Mouse (Mus musculus) limb, embryonic 15.5 days (tissue): Measurements from ENCODE around the gene Rora. TPM values are rescaled to one million over a fixed set of nuclear protein-coding genes. Genes with fewer than 3 reads are reported as not detected.

ENCODE experiments used
- ATAC-seq: fragments of 200-750 bp; cut with Nextera tagmentation; 2 replicates; pipeline ENCODE4 v1.8.0; 2017; ENCODE audit warnings: low read depth, moderate TSS enrichment; ENCODE audit not compliant: insufficient number of reproducible peaks, low FRiP score, low TSS enrichment
- H3K27ac ChIP-seq: fragments of 300-500 bp; sonication (generic); 2 replicates; pipeline ENCODE4 v1.5.1; 2015; ENCODE audit warnings: moderate library complexity, mild to moderate bottlenecking, inconsistent platforms
- H3K27me3 ChIP-seq: fragments of 300-500 bp; sonication (generic); 2 replicates; pipeline ENCODE4 v1.6.1; 2015; ENCODE audit warnings: inconsistent platforms
- H3K36me3 ChIP-seq: fragments of 300-500 bp; sonication (generic); 2 replicates; pipeline ENCODE4 v1.6.1; 2015; ENCODE audit warnings: inconsistent platforms
- H3K4me1 ChIP-seq: fragments of 300-500 bp; sonication (generic); 2 replicates; pipeline ENCODE4 v1.6.1; 2015; ENCODE audit warnings: inconsistent platforms
- H3K4me2 ChIP-seq: fragments of 300-500 bp; sonication (generic); 2 replicates; pipeline ENCODE4 v1.6.1; 2015; ENCODE audit warnings: mild to moderate bottlenecking, inconsistent platforms
- H3K4me3 ChIP-seq: fragments of 300-500 bp; sonication (generic); 2 replicates; pipeline ENCODE4 v1.5.1; 2015; ENCODE audit warnings: mild to moderate bottlenecking, inconsistent platforms
- H3K9ac ChIP-seq: fragments of 300-500 bp; sonication (generic); 2 replicates; pipeline ENCODE4 v1.6.1; 2015; ENCODE audit warnings: inconsistent platforms
- H3K9me3 ChIP-seq: fragments of 300-500 bp; sonication (generic); 2 replicates; pipeline ENCODE4 v1.6.1; 2016; ENCODE audit warnings: inconsistent platforms
- WGBS: fragments of 180-500 bp; shearing (Covaris S2); methylation state at CpG from one replicate; pipeline ENCODE4 v1.1.7; 2015; 5-methylcytosine and 5-hydroxymethylcytosine counted together
- polyA plus RNA-seq: library from polyadenylated mRNA; unstranded; fragments of >200 nt; fragmentation: Nextera tagmentation; extraction: Ambion mirVana; gene quantifications from 2 replicates; pipeline ENCODE4 v1.2.1, GENCODE M21; 2015

Gene Rora
- polyA plus RNA-seq, 1 experiment from 2014 or later: 25.4 TPM

DNA sequence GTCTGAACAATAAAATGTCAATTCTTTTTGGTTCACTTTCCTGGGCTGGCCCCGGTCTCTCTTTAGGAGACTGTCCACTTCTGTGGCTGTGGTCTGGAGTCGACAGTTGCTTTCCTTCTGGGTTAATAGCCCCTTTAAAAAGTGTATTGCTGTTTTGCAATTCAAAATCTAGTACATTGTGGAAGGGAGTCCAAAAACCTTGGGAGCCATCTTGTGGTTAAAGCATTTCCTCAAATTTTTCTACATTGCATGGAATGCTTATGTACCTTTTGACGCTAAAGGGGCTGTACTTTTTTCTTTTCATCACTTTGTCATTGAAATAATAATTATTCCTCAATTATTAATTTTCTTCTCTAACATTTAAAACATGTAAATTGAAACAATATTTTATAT lies 667.0 kb downstream of the Rora start:
- no peak overlapping the region for H3K9ac ChIP-seq
- H3K36me3 ChIP-seq: no peaks in the 10 kb centered on the region
- ATAC-seq: no peak
- H3K9me3 ChIP-seq: no peaks in the 10 kb centered on the region
- no peak overlapping the region for H3K27ac ChIP-seq
- H3K4me3 ChIP-seq: no peak overlapping the region
- 33% methylated on average over 3 of the region's 3 CpGs for WGBS
- H3K27me3 ChIP-seq: no peaks in the 10 kb centered on the region
- H3K4me1 ChIP-seq: no peaks in the 10 kb centered on the region
- no peak overlapping the region for H3K4me2 ChIP-seq

- ATAC-seq: no peak
- 79% methylated on average over 1 of the region's 1 CpGs for WGBS
- H3K36me3 ChIP-seq: no peaks in the 10 kb centered on the region
These were observed 668.4 kb downstream of the Rora start for GRCm38 (mm10) chr9:69321956-69322355.

GRCm38 (mm10) chr9:69323831-69324230 lies 670.2 kb downstream of the Rora start:
- Histone ChIP-seq H3K27me3 (no peaks in the 10 kb centered on the region), H3K4me2 (no peak overlapping the region), H3K9me3 (no peaks in the 10 kb centered on the region), H3K4me1 (no peaks in the 10 kb centered on the region), H3K4me3 (no peak overlapping the region), H3K27ac (no peak overlapping the region), H3K9ac (no peak overlapping the region), H3K36me3 (no peaks in the 10 kb centered on the region)
- 75% methylated on average over 8 of the region's 8 CpGs for WGBS
- no peak for ATAC-seq

More at GRCm38 (mm10) chr9:69321956-69322355, 668.4 kb downstream of the Rora start:
- H3K9ac ChIP-seq: no peak overlapping the region
- H3K4me1 ChIP-seq: no peaks in the 10 kb centered on the region
- H3K9me3 ChIP-seq: no peaks in the 10 kb centered on the region
- no peaks in the 10 kb centered on the region for H3K27me3 ChIP-seq
- H3K27ac ChIP-seq: no peak overlapping the region
- no peak overlapping the region for H3K4me2 ChIP-seq
- no peak overlapping the region for H3K4me3 ChIP-seq

DNA sequence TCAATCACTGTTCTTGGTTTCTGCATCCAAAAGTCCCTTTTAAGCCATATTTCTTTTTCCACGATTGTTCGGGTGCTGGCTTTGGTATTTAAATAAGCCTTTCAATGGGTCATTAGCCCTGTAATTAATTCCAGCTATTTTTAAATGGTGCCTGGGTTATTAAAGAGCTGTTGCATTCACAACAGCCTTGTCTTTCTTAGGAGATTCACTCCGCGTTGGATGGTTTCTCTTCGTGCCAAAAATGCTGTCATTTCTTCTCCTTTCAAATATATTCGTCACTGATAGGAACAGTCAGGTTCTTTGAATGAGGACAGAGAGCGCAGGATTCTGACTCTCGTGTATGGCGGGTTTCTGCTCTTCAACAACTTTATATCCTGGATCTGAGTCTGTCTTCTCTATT lies 673.5 kb downstream of the Rora start:
- no peak overlapping the region for H3K4me2 ChIP-seq
- no peaks in the 10 kb centered on the region for H3K4me1 ChIP-seq
- 67% methylated on average over 9 of the region's 9 CpGs for WGBS
- H3K4me3 ChIP-seq: no peak overlapping the region
- H3K9ac ChIP-seq: no peak overlapping the region
- no peaks in the 10 kb centered on the region for H3K9me3 ChIP-seq
- H3K27ac ChIP-seq: no peak overlapping the region
- no peak for ATAC-seq
- H3K36me3 ChIP-seq: no peaks in the 10 kb centered on the region
- H3K27me3 ChIP-seq: no peaks in the 10 kb centered on the region

DNA sequence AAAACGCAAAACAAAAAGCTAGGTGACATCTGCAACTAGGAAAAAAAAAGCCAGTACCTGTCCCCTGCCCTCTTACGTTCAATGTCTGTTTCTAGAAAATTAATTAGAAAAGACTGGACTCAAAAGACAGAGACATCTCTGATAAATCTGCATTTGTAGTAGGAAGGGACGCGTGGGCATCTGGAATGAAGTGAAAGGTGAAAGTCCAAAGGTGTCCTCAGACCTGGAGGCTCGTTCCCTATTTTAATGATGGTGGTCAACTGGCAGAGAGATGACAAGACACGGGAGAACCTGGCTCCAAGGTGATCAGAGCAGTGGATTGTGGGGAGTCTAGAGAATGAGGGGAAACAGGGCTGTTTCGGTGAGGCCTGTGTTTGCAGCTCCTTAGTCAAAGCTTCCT lies 674.0 kb downstream of the Rora start:
- 82% methylated on average over 7 of the region's 7 CpGs for WGBS
- Histone ChIP-seq H3K4me1 (no peaks in the 10 kb centered on the region), H3K27me3 (no peaks in the 10 kb centered on the region), H3K4me2 (no peak overlapping the region), H3K27ac (no peak overlapping the region), H3K4me3 (no peak overlapping the region), H3K9ac (no peak overlapping the region), H3K9me3 (no peaks in the 10 kb centered on the region), H3K36me3 (no peaks in the 10 kb centered on the region)
- no peak for ATAC-seq

DNA sequence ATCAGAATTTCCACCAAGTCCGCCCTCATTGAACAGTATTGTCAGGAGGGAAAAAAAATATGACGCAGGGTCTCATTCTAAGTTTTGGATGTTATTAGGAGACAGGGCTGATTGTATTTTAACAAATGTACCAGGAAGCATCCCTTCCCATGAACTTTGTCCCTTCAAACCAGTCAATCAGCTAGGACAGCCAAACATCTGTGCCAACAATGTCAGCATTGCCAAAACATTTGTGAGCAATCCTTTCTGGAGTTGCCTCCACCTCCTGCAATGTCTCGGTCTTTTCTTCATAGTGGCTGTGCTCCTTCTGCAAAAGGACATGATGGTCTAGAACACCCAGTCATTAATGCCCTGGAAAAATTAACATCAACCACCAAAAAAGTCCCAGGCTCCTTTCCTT lies 678.2 kb downstream of the Rora start:
- no peak for ATAC-seq
- H3K4me3 ChIP-seq: no peak overlapping the region
- H3K36me3 ChIP-seq: no peaks in the 10 kb centered on the region
- H3K4me1 ChIP-seq: peaks cover 18% of the 10 kb centered on the region; the same call in 1 of the 2 replicates
- 87% methylated on average over 3 of the region's 3 CpGs for WGBS
- H3K27me3 ChIP-seq: no peaks in the 10 kb centered on the region
- H3K9me3 ChIP-seq: no peaks in the 10 kb centered on the region
- H3K4me2 ChIP-seq: no peak overlapping the region
- no peak overlapping the region for H3K9ac ChIP-seq
- no peak overlapping the region for H3K27ac ChIP-seq

- ATAC-seq: no peak
- no peak overlapping the region for H3K4me3 ChIP-seq
- H3K4me1 ChIP-seq: peaks cover 28% of the 10 kb centered on the region
- H3K4me2 ChIP-seq: no peak overlapping the region
- no peak overlapping the region for H3K9ac ChIP-seq
- H3K27ac ChIP-seq: no peak overlapping the region
- WGBS: 75% methylated on average over 14 of the region's 14 CpGs
- no peaks in the 10 kb centered on the region for H3K27me3 ChIP-seq
- no peaks in the 10 kb centered on the region for H3K36me3 ChIP-seq
- no peaks in the 10 kb centered on the region for H3K9me3 ChIP-seq
These were observed 679.4 kb downstream of the Rora start for GRCm38 (mm10) chr9:69332802-69333568.

DNA sequence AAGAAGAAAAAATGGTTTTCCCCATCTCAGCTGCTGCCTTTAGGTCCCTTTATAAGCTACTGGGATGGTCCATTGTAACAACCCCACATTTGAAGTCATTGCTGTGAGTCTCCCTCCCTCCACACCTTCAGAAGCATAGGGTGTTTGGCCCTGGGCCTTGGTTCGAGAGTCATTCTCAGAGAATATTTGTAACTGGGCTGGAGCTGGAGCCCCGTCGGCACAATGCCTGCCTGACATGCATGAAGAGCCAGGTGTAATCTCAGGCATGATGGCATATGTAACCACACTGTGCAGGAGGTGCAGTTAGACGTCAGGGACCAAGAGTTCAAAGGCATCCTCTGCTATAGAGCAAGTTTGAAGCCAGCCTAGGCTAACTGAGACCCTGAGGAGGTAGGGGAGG lies 680.1 kb downstream of the Rora start:
- Histone ChIP-seq H3K4me2 (no peak overlapping the region), H3K36me3 (no peaks in the 10 kb centered on the region)
- ATAC-seq: no peak

DNA sequence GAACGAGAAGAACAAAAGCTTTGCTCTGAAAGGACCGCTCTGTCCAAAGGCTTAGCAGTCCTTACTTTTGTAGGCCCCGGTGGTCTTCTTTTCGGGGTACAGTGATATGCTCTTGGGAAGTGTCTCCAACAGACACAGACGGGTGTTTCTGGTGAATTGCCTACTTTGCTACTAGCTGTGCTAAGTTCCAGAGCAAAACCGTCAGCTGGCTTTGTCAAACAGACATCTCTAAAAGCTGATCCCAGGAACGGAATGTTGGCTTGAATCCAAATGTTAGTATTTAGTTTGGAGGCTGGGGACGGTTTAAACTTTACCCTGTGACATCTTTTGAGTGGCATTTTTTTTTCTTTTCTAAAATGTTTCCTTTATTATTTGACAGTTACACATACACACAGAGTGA lies 680.5 kb downstream of the Rora start:
- H3K27me3 ChIP-seq: no peaks in the 10 kb centered on the region
- H3K4me3 ChIP-seq: no peak overlapping the region
- no peak overlapping the region for H3K27ac ChIP-seq
- WGBS: 43% methylated on average over 8 of the region's 8 CpGs
- no peaks in the 10 kb centered on the region for H3K36me3 ChIP-seq
- no peak overlapping the region for H3K4me2 ChIP-seq
- peaks cover 28% of the 10 kb centered on the region for H3K4me1 ChIP-seq
- no peaks in the 10 kb centered on the region for H3K9me3 ChIP-seq
- no peak overlapping the region for H3K9ac ChIP-seq
- no peak for ATAC-seq

More for the DNA sequence above, 680.1 kb downstream of the Rora start:
- WGBS: 73% methylated on average over 4 of the region's 4 CpGs
- Histone ChIP-seq H3K9ac (no peak overlapping the region), H3K4me1 (peaks cover 28% of the 10 kb centered on the region), H3K4me3 (no peak overlapping the region), H3K27ac (no peak overlapping the region), H3K27me3 (no peaks in the 10 kb centered on the region), H3K9me3 (no peaks in the 10 kb centered on the region)

DNA sequence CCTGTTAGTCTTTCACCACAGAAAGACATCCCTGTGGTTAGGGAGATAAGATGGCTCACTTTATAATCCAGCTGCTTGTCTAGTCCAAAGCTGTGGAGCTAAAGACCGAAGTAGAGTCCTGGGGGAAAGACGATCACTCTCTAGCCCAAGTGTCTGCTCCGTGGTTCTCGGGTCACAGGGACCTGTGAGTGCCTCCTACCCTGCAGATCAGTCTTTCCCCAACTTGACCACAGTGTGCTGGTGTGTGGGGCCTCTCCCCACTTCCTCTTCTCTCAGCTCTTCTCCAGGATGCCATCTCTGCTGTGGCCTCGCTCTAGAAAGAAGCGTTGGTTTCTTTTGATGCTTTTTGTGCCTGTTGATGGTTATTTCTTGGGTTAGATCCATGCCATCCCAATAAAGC lies 682.5 kb downstream of the Rora start:
- 76% methylated on average over 6 of the region's 6 CpGs for WGBS
- H3K9me3 ChIP-seq: no peaks in the 10 kb centered on the region
- H3K27me3 ChIP-seq: no peaks in the 10 kb centered on the region
- H3K36me3 ChIP-seq: no peaks in the 10 kb centered on the region
- ATAC-seq: no peak
- H3K4me3 ChIP-seq: no peak overlapping the region
- no peak overlapping the region for H3K27ac ChIP-seq
- H3K9ac ChIP-seq: no peak overlapping the region
- no peak overlapping the region for H3K4me2 ChIP-seq
- H3K4me1 ChIP-seq: peaks cover 28% of the 10 kb centered on the region

DNA sequence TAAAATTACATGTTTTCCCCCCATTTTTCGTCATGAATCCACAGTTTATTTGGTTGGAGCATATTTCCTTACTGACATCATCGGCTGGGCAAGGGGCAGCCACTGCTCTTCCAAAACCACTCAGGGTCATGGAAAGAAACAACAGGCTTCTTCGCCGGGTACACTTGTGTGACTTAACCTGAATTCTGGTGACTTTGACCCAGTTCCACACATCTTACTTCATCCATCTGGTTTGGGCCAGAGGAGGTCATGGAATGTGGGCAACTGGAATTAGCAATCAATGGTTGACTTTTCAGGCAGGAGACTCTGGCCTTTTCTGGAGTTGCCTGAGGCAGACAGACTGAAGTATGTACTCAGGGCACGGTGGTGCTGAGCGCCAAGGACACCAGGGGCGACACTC lies 685.6 kb downstream of the Rora start:
- Histone ChIP-seq H3K36me3 (no peaks in the 10 kb centered on the region), H3K9ac (no peak overlapping the region), H3K9me3 (no peaks in the 10 kb centered on the region), H3K4me3 (no peak overlapping the region), H3K4me2 (no peak overlapping the region), H3K27me3 (peaks cover 4% of the 10 kb centered on the region; the same call in 1 of the 2 replicates), H3K4me1 (peaks cover 18% of the 10 kb centered on the region), H3K27ac (no peak overlapping the region)
- WGBS: 72% methylated on average over 7 of the region's 7 CpGs
- ATAC-seq: no peak

DNA sequence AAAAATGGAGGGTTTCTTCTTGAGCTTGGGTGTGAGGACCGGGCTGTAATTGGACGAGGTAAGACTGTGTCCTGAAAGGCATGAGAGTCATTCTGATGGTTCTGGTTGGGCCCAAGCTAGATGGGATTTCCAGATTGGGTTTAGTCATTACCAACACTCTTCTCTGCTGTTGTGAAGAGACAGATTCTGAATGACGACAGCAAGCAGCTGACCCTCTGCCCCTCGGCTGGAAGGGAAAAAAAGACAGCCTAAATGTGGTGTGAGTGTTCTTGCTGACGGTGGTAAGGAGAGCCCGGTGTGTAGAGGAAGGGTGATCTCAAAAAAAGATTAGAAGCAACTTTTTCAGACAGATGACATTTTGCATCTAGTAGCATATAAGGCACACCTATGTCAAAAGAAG lies 686.2 kb downstream of the Rora start:
- Histone ChIP-seq H3K27ac (no peak overlapping the region), H3K27me3 (peaks cover 10% of the 10 kb centered on the region; the same call in 1 of the 2 replicates), H3K4me3 (no peak overlapping the region), H3K4me1 (peaks cover 14% of the 10 kb centered on the region), H3K9ac (no peak overlapping the region), H3K4me2 (no peak overlapping the region), H3K36me3 (no peaks in the 10 kb centered on the region), H3K9me3 (no peaks in the 10 kb centered on the region)
- 75% methylated on average over 6 of the region's 6 CpGs for WGBS
- ATAC-seq: no peak

DNA sequence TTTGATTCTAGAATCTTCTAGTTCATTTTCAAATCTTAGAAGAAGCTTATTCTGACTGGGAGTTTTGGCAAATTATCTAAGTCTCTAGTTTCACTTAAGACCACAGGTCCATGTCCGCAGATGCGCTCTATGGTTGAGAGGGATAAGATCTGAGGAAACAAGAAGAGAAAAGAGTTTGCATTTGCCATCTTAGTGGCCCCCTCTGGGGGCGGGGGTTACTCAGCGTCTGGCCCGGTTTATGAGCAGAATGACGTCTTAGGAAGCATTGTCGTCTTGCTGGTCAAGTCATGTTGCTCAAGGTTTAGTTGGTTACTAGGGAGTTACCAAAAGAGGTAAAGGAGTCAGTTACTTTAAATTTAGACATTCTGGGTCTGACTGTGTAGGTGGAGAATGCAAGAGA lies 686.8 kb downstream of the Rora start:
- ATAC-seq: no peak
- Histone ChIP-seq H3K27ac (no peak overlapping the region), H3K4me3 (no peak overlapping the region), H3K4me1 (peaks cover 14% of the 10 kb centered on the region), H3K4me2 (no peak overlapping the region), H3K9me3 (no peaks in the 10 kb centered on the region), H3K27me3 (peaks cover 16% of the 10 kb centered on the region; the same call in 1 of the 2 replicates), H3K9ac (no peak overlapping the region), H3K36me3 (no peaks in the 10 kb centered on the region)
- WGBS: 72% methylated on average over 7 of the region's 7 CpGs
